Mouse (Mus musculus) G1E (cell line): ENCODE measurements around the gene Gm27029. TPM values are rescaled to one million over a fixed set of nuclear protein-coding genes. Genes with fewer than 3 reads are reported as not detected.

Experiments
- ATAC-seq: 2 replicates; pipeline ENCODE4 v1.8.0; 2016; ENCODE audit warnings: mild to moderate bottlenecking; ENCODE audit not compliant: insufficient number of reproducible peaks, poor library complexity, low FRiP score, severe bottlenecking; ENCODE audit errors: extremely low read depth
- DNase-seq: peaks from one replicate; pipeline ENCODE4 v3.0.0; 2012; ENCODE audit warnings: low spot score
- H3K27me3 ChIP-seq: 2 replicates; pipeline ENCODE4 v1.6.1; 2012; ENCODE audit warnings: mild to moderate bottlenecking, low read length, inconsistent platforms; ENCODE audit not compliant: insufficient read depth
- H3K36me3 ChIP-seq: replicated peaks from 2 replicates; pipeline ENCODE3; 2012; ENCODE audit warnings: mild to moderate bottlenecking, inconsistent platforms
- H3K4me1 ChIP-seq: 2 replicates; pipeline ENCODE4 v1.6.1; 2012; ENCODE audit warnings: low read depth, low read length, inconsistent platforms, mixed read lengths; ENCODE audit not compliant: insufficient read depth
- H3K4me3 ChIP-seq: 2 replicates; pipeline ENCODE4 v1.5.1; 2012; ENCODE audit warnings: low read depth, mild to moderate bottlenecking, inconsistent platforms, low read length, moderate library complexity, mixed read lengths
- H3K9me3 ChIP-seq: replicated peaks from 2 replicates; pipeline ENCODE4 v1.6.1; 2012; ENCODE audit warnings: inconsistent platforms
- CTCF ChIP-seq: IDR thresholded peaks from 2 replicates; pipeline ENCODE4 v1.5.1; 2012; ENCODE audit warnings: low read depth, low read length, inconsistent platforms, mixed read lengths
- GATA1 ChIP-seq: IDR thresholded peaks from 2 replicates; pipeline ENCODE4 v1.6.1; 2012; ENCODE audit warnings: borderline replicate concordance, low read length, inconsistent platforms, mixed read lengths
- GATA2 ChIP-seq: IDR thresholded peaks from 2 replicates; pipeline ENCODE4 v1.6.1; 2012; ENCODE audit warnings: low read depth, low read length, inconsistent platforms, borderline replicate concordance
- POLR2AphosphoS5 ChIP-seq: IDR thresholded peaks from 2 replicates; pipeline ENCODE4 v1.6.1; 2012; ENCODE audit warnings: low read depth, low read length, inconsistent platforms; ENCODE audit not compliant: insufficient replicate concordance
- TAL1 ChIP-seq: conservative IDR thresholded peaks from 2 replicates; pipeline ENCODE4 v1.6.1; 2012; ENCODE audit warnings: low read depth, low read length, inconsistent platforms, mixed read lengths
- polyA plus RNA-seq: library from polyadenylated mRNA; stranded (reverse); fragments of >175 nt; gene quantifications from 2 replicates; pipeline ENCODE4 v1.2.3, GENCODE M21; 2012
- total RNA-seq, 2 experiments: library from RNA; stranded (forward) in 1 of 2; stranded (reverse) in 1 of 2; fragments of 200-1000 nt in 1 of 2; fragments of >200 nt in 1 of 2; fragmentation: Nextera tagmentation in 1 of 2; gene quantifications; 2 replicates each; pipeline ENCODE4 v1.2.3; 2014 to 2017

Gm27029 gene
- total and polyA plus RNA-seq, 3 experiments = 0.90 to 3.0 (median 2.1) TPM

DNA sequence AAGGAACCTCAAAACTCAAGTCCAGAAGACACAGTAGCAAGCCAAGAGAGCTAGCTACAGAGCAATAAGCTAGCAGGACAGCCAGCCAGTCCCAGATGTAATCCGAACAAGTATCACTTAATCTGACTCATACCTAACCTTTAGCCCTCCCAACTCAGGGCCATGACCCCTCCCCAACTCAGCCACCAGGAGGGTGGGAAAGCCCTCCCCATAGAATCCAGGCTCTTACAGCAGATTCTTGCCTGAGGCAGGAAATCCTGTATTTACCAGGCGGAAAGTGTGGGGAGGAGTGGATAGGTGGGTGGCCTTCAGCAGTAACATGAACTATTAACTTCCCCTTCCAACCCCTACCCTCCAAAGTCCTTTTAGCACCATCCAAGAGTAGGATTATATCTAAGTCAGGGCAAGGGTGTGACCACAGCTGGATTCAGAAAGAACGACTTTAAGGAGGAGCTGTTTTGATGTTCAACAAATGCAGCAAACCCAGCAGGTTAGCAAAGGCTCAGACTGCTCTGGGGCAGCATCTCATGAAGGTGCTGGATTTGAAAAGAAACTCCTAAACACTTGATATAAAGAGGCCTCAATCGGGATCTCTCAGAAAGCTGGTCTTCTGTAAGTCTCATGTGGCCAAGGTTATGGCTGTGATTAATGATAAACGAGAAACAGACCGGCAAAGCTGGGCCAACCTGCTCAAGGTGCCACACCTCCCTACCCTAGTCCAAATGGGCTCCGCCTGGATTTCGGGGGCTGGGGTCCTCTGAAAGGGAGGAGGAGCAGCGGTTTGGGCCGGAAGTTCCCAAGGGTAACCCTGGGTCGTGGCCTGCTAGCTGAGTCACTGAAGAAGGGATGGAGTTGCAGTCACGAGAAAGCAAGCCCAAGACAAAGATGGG lies 39.9 kb upstream of the Gm27029 start, which contains the start of gene Rnd2:
Gene Rnd2 (plus strand): TSS at position 789 of the 890 bp plus-strand sequence.
- no peaks in the 10 kb centered on the region for H3K27me3 ChIP-seq

DNA sequence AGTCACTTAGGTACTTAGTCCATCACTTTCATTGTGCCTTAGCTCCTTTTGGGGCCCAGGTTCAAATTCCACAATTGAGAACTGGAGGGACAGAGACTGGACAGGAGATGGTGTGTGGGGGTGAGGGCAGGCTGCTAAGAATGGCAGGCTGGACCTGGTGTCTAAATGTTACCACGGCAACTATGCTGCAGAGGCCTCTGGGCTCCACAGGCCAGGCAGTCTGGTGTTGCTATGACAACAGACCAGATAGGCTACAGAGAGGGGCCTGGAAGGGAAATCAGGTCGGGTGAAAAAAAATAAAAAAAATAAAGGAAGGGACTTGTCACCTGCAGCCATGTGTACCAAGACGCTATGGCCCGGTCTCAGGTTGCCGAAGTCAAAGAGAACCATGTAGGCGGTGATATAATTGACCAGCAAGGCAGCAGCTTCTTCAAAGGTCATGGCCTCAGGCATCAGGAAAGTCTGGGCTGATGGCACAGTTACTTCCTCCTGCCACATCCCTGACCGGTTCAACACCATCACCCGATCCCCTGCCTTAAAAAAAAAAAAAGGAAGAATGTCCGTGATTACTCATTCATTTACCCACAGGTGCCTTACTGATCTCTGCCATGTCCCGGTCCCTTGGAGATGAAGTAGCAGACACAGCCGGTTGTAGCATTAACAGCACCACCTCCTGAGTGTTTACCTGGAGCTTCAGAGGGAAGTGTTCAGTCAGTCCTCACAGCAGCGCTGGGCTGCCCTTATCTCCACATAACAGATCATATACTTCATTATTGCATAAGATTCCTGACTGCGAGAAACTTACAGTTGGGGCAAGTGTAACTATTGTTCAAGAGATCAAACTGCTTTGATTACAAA lies 38.2 kb upstream of the Gm27029 start:
- H3K36me3 ChIP-seq = peaks cover 58% of the 10 kb centered on the region
- no peaks in the 10 kb centered on the region for H3K9me3 ChIP-seq
- H3K4me3 ChIP-seq = peak overlapping the region; percentile 65; the same call in 1 of the 2 replicates
- H3K4me1 ChIP-seq = peaks cover 88% of the 10 kb centered on the region
- TF ChIP-seq TAL1 = peak; percentile 80
- TF ChIP-seq GATA1 = no peak
- 0 out of 2 replicates have a peak, but pooled peaks have one; percentile 15 for ATAC-seq
- H3K27me3 ChIP-seq = no peaks in the 10 kb centered on the region
- DNase-seq = peak; percentile 50

More for the DNA sequence above, 39.9 kb upstream of the Gm27029 start, which contains the start of gene Rnd2:
- TF ChIP-seq TAL1 = no peak
- no peak for TF ChIP-seq POLR2AphosphoS5
- TF ChIP-seq CTCF = no peak
- no peak for TF ChIP-seq GATA1
- TF ChIP-seq GATA2 = no peak
- ATAC-seq = no peak
- no peak for DNase-seq
- peak within 1 kb of the TSS; percentile 89 for H3K4me3 ChIP-seq
- H3K36me3 ChIP-seq = peaks cover 41% of the 10 kb centered on the region
- no peaks in the 10 kb centered on the region for H3K9me3 ChIP-seq
- H3K4me1 ChIP-seq = peaks cover 83% of the 10 kb centered on the region

DNA sequence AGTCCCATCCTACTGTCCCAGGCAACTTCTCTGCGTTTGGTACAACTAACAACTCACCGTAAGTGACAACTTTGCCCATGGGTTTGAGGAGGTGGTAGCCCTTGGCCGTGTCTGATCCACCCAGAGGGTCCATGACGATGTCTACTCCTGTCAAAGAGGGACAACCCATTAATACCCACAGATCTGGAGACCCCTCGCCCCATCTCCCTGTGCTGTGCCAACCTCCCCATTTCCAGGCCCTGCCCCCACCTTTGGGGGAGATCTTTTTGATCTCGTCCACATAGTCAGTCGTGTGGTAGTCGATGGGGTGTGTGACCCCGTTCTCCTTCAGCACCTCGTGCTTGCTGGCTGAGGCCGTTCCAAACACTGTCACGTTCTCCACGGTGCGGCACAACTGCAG lies 37.5 kb upstream of the Gm27029 start:
- H3K9me3 ChIP-seq = no peaks in the 10 kb centered on the region
- peak overlapping the region; percentile 65; the same call in 1 of the 2 replicates for H3K4me3 ChIP-seq
- TF ChIP-seq CTCF = no peak
- TF ChIP-seq TAL1 = no peak
- TF ChIP-seq POLR2AphosphoS5 = no peak
- no peak for TF ChIP-seq GATA2
- TF ChIP-seq GATA1 = no peak
- H3K27me3 ChIP-seq = no peaks in the 10 kb centered on the region
- ATAC-seq (no peak), DNase-seq (no peak)
- H3K36me3 ChIP-seq = peaks cover 64% of the 10 kb centered on the region
- peaks cover 88% of the 10 kb centered on the region for H3K4me1 ChIP-seq

DNA sequence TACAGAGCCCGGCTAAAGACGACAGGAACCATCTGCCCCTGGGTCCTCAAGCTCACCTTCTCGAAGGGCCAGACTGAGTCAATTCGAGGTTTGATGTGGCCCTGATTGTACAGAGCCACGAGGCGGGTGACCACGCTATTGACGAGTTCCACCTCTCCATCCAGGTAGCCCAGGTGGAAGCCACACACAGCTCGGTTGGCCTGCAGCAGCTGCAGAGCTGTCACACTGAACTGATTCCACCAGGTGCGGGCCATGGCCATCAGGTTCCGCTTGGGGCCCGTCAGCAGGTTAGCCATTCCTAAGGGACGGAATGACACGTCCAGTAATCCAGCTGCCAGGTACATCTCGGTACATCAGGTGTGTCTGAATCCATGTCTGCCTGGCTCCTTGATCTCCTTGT lies 35.7 kb upstream of the Gm27029 start:
- H3K9me3 ChIP-seq = no peaks in the 10 kb centered on the region
- H3K4me3 ChIP-seq = no peak overlapping the region
- TF ChIP-seq CTCF = no peak
- TF ChIP-seq GATA1 = no peak
- no peak for TF ChIP-seq TAL1
- no peak for TF ChIP-seq GATA2
- no peak for TF ChIP-seq POLR2AphosphoS5
- H3K4me1 ChIP-seq = peaks cover 92% of the 10 kb centered on the region
- DNase-seq = no peak
- no peaks in the 10 kb centered on the region for H3K27me3 ChIP-seq
- H3K36me3 ChIP-seq = peaks cover 80% of the 10 kb centered on the region
- no peak for ATAC-seq

DNA sequence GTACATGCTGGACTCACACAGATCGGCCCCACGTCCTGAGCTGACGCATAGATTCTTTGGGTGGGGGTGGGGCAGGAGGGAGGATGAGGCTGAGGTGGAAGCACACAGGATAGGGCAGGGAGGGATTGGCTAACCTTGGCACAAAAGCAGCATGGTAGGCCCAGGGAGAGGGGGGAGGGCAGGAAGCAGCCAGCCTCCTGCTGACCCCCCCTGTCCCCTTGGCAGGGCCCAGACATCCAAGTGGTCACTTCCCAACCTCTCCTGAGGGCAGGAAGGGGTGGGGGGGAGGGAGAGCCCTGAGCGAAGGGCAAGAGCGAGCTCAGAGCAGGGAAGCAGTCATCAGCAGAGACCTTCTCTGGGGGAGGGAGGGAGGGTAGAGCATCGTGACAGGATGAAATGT lies 35.1 kb upstream of the Gm27029 start:
- Histone ChIP-seq H3K9me3 (no peaks in the 10 kb centered on the region), H3K4me1 (peaks cover 92% of the 10 kb centered on the region), H3K36me3 (peaks cover 86% of the 10 kb centered on the region), H3K27me3 (no peaks in the 10 kb centered on the region), H3K4me3 (no peak overlapping the region)
- no peak for ATAC-seq
- DNase-seq = no peak
- no peak for TF ChIP-seq TAL1
- TF ChIP-seq GATA1 = no peak
- no peak for TF ChIP-seq CTCF
- no peak for TF ChIP-seq POLR2AphosphoS5
- TF ChIP-seq GATA2 = no peak

DNA sequence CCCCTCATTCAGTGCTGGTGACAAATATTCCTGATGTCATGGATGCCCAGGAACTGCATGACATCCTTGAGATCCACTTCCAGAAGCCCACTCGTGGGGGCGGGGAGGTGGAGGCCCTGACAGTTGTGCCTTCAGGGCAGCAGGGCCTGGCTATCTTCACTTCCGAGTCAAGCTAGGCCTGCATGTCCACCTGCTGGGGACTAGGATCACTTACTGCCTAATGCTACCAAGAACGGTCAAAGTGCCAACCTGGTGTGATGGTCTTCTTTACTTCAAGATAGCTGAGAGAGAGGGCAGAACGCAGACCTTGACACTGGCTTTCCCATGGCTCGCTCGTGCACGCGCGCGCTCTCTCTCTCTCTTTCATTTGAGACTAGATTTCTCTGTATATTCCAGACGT lies 33.6 kb upstream of the Gm27029 start:
- H3K4me3 ChIP-seq = no peak overlapping the region
- ATAC-seq (no peak), DNase-seq (no peak)
- H3K27me3 ChIP-seq = no peaks in the 10 kb centered on the region
- peaks cover 88% of the 10 kb centered on the region for H3K4me1 ChIP-seq
- H3K9me3 ChIP-seq = no peaks in the 10 kb centered on the region
- TF ChIP-seq GATA2 (no peak), CTCF (no peak), GATA1 (no peak), POLR2AphosphoS5 (no peak), TAL1 (no peak)
- H3K36me3 ChIP-seq = peaks cover 93% of the 10 kb centered on the region
